24 mouse cellular contexts compared by ENCODE assay signal in genomic region chr5:21358648-21359047, GRCm38 (mm10). TPM values are rescaled to one million over a fixed set of nuclear protein-coding genes. Genes with fewer than 3 reads are reported as not detected.
"Had no signal": no experiment of that assay in that cellular context is flagged by ENCODE, and none has a peak within 500 bp of the region (broad histone marks: within the 10 kb centered on the region; RNA-seq: fewer than 3 reads in every experiment).

No protein-coding gene starts in this region.

- H3K9ac ChIP-seq: embryonic facial prominence, embryonic 12.5 days; embryonic facial prominence, embryonic 13.5 days; embryonic facial prominence, embryonic 15.5 days; forebrain, embryonic 12.5 days; forebrain, embryonic 13.5 days; forebrain, embryonic 15.5 days; forebrain, postnatal 0 days had no signal

- H3K36me3 ChIP-seq: embryonic facial prominence, embryonic 10.5 days; embryonic facial prominence, embryonic 12.5 days; embryonic facial prominence, embryonic 13.5 days; embryonic facial prominence, embryonic 15.5 days; forebrain, embryonic 12.5 days; forebrain, embryonic 15.5 days; heart, embryonic 10.5 days had no signal

- H3K27ac ChIP-seq: embryonic facial prominence, embryonic 10.5 days; embryonic facial prominence, embryonic 12.5 days; embryonic facial prominence, embryonic 13.5 days; embryonic facial prominence, embryonic 15.5 days; forebrain, embryonic 12.5 days; forebrain, embryonic 13.5 days; forebrain, embryonic 15.5 days; gastrocnemius, adult 2 months; heart, adult 2 months; heart, embryonic 10.5 days had no signal

- H3K4me3 ChIP-seq: embryonic facial prominence, embryonic 10.5 days; embryonic facial prominence, embryonic 12.5 days; embryonic facial prominence, embryonic 13.5 days; embryonic facial prominence, embryonic 15.5 days; erythroblast, embryonic 14.5 days; forebrain, embryonic 12.5 days; forebrain, embryonic 13.5 days; forebrain, embryonic 15.5 days; gastrocnemius, adult 2 months; heart, adult 2 months; heart, embryonic 10.5 days had no signal

- H3K27me3 ChIP-seq: embryonic facial prominence, embryonic 12.5 days; embryonic facial prominence, embryonic 13.5 days; embryonic facial prominence, embryonic 15.5 days; forebrain, embryonic 12.5 days; forebrain, embryonic 13.5 days; forebrain, embryonic 15.5 days had no signal

- DNase-seq: cerebellum, adult 9-11 months; cerebellum, postnatal 10 days; cerebellum, postnatal 14 days; cerebellum, postnatal 25 days; cerebellum, postnatal 36 days; embryo, embryonic 11 days; forebrain, postnatal 0 days; gastrocnemius, adult 2 months; gastrocnemius, postnatal 10 days; gastrocnemius, postnatal 14 days; gastrocnemius, postnatal 25 days; gastrocnemius, postnatal 36 days; heart, adult 11 months; heart, adult 18-20 months; heart, adult 2 months had no signal

- H3K9me3 ChIP-seq: embryonic facial prominence, embryonic 10.5 days; embryonic facial prominence, embryonic 12.5 days; embryonic facial prominence, embryonic 13.5 days; embryonic facial prominence, embryonic 15.5 days; forebrain, embryonic 13.5 days; forebrain, embryonic 15.5 days had no signal

- H3K4me1 ChIP-seq: forebrain, embryonic 15.5 days had no signal

- H3K4me2 ChIP-seq: embryonic facial prominence, embryonic 12.5 days; embryonic facial prominence, embryonic 13.5 days; embryonic facial prominence, embryonic 15.5 days; forebrain, embryonic 12.5 days; forebrain, embryonic 13.5 days; forebrain, embryonic 15.5 days had no signal

RNA-seq across cellular contexts. Expression of gene Fgl2, which starts 13.8 kb away (rescaled TPM):
- polyA plus RNA-seq: erythroblast, embryonic 14.5 days had no signal
